Mouse (Mus musculus): ENCODE measurements around the gene 4430402I18Rik.
"Not testable (repeated sequence)": the region's sequence is repeated elsewhere in the genome, so short reads cannot be mapped to it uniquely, and the experiment has no call there.

4430402I18Rik gene

GRCm38 (mm10) chr19:28967652-28968051 lies at the start of gene 4430402I18Rik:
Gene 4430402I18Rik, minus strand, starts transcription at chr19:28967800.
- peak; percentile 23 for DNase-seq

- DNase-seq = no peak
Measured at GRCm38 (mm10) chr19:29016786-29017185, 49.2 kb upstream of the 4430402I18Rik start.

DNA sequence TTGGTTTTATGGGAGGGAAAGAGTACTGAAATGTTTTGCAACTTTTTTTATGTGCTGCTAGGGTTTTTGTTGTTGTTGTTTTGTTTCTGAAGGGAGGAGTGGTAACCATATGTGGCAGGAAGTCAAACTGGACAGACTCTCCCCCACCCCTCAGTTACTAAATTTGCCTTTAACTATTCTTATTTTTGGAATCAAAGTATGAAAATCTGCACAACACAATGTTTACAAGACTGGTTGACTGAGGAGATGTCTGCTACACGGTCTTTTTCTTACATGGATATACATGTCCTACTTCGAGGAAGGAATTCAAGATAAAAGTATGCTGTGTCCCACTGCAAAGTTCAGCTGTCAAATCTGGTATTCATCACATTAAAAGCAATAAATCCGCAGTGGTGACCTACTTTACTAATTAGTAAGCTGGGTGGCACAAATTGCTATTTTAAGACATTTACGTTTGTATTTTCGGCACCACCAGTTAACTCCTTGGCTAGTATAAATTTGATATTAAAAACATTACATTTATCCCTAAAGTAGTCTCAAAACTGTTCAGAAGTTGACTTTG lies 48.7 kb upstream of the 4430402I18Rik start:
- no peak for DNase-seq

DNA sequence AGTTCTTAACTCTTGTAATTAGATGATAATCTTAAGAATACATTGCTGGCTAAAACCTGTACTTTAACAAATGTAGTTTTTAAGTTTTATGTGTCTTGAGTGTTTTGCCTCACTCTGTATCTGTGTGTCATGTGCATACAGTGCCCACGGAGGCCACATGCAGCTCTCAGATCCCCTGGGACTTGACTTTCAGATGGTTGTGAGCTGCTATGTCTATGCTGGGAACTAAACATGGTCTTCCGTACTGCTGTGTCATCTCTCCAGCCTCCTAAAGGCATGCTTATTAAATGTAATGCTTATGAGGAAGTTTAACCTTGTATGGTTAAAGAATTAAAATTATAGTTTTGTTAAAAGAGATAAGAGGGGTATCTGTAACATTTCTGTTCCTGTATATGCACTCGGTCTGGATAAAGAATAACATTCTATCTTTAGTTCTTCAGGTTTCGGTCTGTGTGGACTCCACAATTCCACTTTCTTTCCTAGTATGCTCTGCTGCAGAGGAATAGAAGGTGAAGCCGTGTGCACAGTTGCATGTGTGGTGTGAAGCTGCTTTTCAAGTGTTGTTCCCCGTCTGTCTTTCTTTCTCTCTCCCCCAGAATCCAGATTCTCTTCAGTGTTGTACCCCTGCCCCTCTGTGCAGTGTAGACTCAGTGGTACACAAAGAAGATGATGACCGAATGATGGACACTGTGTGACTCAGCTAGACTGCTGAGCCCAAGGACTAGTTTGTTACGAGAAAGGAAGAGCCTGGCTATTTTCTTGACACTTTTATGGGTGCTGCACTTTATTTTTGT lies 48.0 kb upstream of the 4430402I18Rik start:
- no peak for DNase-seq

DNA sequence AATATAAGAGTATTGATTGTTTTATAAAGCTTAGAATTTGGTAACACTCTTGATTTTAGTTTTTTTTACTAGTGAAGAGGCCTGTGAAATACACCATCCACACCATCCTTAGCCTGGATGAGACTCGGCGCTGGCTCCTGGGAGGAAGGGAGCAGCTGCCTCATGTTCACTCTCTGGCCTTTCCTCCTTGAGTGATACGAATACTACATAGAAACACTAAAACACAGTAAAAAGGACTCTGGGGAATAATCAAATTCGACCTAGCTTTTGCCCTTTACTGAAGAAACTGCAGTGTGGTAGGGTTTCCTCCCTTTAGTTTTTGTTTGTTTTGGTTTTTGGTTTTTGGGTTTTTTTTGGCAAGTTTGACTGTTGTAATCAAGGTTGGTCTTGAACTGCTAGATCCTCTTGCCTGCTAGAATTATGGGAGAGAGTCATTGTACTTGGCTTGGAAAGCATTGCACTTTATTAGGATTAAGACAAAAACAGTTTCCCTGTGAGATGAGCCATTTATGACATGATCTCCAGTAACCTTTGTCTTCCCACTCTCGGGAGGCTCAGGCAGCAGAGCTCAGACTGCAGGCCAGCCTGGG lies 47.0 kb upstream of the 4430402I18Rik start:
- DNase-seq = no peak

DNA sequence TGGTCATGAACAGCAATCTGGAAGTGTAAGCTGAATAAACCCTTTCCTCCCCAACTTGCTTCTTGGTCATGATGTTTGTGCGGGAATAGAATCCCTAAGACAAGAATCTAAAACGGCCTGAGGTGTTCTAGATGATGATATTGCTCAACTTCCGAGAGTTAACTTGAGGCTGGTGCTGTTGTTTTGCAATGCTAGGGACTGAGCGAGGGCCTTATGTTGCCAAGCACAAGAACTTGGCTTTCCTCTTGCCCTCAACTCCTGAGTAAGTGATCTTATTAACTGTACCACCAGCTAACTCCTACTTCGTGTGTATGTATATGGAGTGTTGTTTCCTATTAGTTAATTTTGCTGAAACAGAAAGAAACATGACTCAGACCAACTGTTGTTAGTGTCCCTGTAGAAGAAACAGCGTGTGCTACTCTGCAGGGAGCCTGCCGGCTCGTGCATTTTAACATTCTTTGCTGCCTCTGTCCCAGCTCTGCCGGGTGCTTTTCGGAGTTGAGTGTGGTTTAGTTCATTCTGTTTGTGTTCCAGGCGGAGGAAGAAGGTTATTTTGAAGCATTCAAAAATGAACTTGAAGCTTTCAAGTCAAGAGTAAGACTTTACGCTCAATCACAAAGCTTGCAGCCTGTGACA lies 43.9 kb upstream of the 4430402I18Rik start:
- no peak for DNase-seq

GRCm38 (mm10) chr19:29009046-29009445 lies 41.4 kb upstream of the 4430402I18Rik start:
- no peak for DNase-seq

- no peak for DNase-seq
Measured at GRCm38 (mm10) chr19:29008069-29008706, 40.6 kb upstream of the 4430402I18Rik start.

DNA sequence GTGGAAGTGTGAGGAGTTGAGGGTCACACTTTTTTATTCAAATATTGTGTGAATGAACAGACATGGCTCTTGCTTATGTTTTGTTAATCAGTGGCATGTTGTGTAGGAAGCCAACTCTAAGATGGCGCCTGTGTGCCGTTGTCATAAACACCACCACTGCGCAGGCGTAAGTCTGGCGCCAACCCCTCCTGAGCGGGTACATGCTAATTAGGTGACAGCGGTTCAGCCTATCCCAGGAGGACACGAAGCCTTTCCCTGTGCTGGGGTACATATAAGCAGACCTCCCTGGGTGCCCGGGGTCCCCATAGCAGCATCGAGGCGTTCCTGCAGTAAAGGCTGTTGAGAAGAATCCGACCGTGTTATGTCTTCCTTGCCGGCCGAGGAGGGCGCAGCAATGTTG lies 32.7 kb upstream of the 4430402I18Rik start:
- not testable (repeated sequence) for DNase-seq

DNA sequence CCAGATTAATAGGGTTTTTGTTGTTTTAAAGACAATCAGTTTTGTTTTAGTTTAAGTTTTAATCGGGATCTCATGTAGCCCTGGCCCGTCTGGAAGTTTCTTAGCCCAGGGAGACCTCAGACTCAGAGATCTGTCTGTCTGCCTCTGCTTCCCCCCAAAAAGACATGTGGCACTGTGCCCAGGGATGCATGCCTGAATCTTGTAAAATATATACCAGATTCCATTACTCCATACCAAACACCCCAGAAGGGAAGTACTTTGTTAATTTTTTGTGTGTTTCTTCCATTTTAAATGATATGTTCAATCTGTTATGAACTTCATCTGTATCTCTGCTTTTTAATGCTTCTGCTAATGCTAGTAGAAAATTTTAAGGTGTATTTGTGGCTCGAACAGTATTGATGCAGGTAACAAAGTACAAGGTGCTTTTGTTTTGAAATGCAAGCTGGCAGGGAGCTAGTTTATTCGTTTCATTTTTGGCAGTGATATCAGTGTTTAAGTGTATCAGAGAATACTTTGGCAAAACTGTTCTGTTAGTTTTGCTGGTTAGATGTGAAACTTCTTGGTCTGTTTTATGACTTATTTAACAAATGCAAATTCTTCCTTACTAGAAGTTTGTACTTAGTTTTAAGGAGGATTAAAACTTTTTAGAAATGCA lies 30.5 kb upstream of the 4430402I18Rik start:
- DNase-seq = no peak

DNA sequence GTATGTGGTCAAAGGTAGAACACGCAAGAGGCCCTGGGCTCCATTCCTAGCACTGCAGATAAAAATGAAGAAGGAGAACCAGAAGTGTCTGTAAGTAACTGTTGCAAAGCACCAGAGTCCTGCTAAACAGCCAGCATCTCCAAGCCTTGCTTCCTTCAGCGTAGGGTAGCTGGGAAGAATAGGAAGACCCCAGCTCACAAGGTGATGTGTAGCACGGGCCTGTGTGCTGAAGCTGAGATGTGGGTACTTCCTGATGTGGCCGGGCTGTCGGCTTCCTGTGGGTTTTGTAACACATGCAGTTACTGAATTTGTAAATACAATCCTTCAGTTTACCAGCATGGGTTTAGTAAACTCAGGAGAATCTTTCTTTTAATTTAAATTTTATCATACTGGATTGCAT lies 27.8 kb upstream of the 4430402I18Rik start:
- no peak for DNase-seq

DNA sequence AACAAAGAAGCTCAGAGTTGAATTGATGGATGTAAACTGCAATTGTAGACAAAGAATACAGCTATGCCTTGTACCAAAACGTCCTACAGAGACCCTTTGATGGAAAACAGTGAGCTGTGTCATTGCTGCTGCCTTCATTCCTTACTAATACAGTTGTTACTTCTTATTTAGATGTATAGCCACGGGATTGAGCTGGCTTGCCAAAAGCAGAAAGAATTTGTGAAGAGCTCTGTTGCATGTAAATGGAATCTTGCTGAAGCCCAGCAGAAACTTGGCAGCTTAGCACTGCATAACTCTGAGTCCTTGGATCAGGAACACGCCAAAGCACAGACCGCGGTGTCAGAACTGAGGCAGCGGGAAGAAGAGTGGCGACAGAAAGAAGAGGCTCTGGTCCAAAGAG lies 27.3 kb upstream of the 4430402I18Rik start:
- DNase-seq = peak; percentile 21

GRCm38 (mm10) chr19:28991391-28991790 lies 23.8 kb upstream of the 4430402I18Rik start:
- DNase-seq = no peak

- DNase-seq = peak; percentile 14
Measured at GRCm38 (mm10) chr19:28990590-28991221, 23.1 kb upstream of the 4430402I18Rik start.

- peak; percentile 96 for DNase-seq
Measured at GRCm38 (mm10) chr19:28990194-28990589, 22.6 kb upstream of the 4430402I18Rik start, which contains the start of gene Cdc37l1. Gene Cdc37l1, plus strand, starts transcription at chr19:28990352.

DNA sequence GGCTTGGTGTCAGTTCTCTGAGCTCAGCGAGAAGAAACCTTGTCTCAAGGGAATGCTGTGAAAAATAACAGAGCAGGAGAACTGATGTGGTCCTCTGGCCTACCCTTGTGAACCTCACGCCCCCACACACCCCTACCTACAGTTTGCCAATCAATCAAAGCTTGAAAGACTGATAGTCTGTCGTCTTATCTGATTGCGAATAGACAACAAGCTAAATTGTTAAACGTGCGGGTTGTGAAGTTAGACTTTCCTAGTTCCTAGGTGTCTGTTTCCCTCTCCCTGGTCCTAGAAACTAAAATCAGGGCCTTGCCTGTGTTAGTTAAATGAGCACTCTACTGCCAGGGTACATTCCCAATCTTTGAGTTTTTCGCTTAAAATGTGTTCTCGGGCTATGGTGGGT lies 21.9 kb upstream of the 4430402I18Rik start:
- no peak for DNase-seq

DNA sequence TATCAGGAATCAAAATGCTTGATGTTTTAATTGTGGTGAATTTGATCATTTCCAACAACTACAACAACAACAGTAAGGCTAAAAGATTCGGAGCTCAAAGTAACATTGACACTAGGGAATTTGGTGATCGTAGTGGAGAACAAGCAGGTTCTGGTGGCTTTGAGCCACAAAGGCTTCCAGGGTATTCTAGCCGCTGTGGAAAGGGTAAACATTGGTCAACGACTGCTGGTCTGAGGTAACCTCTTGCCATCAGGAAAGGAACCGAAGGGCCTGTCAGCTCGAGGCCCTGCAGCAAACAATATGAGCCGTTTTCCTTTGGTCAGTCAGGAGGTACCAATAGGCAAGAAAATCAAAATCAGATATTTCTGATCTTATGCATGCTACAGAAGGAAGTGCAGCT lies 15.0 kb upstream of the 4430402I18Rik start:
- no peak for DNase-seq

DNA sequence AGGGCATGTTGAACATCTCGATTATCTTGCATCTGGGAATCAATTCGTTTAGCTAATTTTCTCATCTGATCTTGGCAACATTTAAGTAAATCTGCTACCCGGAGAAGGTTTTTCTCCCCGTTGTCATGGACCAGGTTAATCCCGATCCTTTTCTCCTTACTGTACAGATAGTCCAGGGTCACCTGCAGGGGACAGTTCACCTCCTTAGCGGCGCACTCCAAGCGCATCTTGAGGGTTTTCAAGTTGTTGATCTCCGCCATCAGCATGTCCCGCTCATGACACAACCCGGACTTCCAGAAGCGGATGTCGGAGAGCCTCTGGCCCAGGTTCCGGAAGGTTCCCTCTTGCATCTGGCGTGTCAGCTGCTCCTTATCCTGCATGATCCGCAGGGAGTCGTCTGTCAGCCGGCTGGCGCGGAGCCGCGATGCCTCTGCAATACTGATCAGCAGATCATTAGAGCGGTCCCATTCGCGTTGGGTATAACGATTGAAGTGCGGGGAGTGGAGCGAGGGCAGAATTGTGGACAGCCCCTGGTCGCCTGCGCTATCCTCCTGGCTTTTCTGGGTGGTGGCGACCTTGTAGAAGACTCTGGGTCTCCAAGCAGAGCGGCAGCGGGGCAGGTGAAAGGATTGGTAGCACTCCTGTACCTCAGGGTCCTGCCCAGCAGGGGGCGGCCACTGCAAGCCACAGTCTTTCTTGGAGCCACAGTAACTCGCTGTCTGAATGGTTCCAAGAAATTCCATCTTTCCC lies 7.4 kb upstream of the 4430402I18Rik start:
- peak; percentile 70 for DNase-seq

DNA sequence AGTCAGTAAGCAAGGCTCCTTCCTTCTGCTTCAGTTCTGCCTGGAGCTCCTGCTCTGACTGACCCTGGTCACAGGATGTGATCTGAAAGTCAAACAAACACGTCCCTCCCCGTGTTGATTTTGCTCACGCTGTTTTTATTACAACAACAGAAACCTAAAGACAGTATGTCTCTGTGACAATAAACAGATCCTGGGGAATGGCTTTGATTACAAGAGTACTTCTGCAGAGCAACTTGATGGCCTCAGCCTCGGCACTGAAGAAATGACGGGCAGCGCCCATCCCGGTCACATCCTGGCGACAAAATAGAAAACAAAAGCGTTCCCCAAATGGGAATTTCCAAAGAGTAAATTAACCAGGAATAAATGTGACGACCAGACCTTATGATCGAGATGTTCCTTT lies 2.7 kb upstream of the 4430402I18Rik start:
- DNase-seq = no peak

- DNase-seq = no peak
Measured at GRCm38 (mm10) chr19:28969231-28969630, 1.6 kb upstream of the 4430402I18Rik start.

GRCm38 (mm10) chr19:28968178-28968577 lies 578 bp upstream of the 4430402I18Rik start:
- DNase-seq = no peak
